Mouse (Mus musculus) heart, adult 2 months (tissue): ENCODE results near the gene Gls2. TPM values are rescaled to one million over a fixed set of nuclear protein-coding genes. Genes with fewer than 3 reads are reported as not detected.

Experiments
- DNase-seq, 2 experiments: peaks; one replicate each; pipeline ENCODE4 v3.0.0; 2021
- H3K27ac ChIP-seq: fragments of 200-600 bp; 2 replicates; pipeline ENCODE4 v1.8.1; 2022
- H3K27me3 ChIP-seq: fragments of 200-500 bp; 2 replicates; pipeline ENCODE4 v1.6.1; 2012; ENCODE audit warnings: mild to moderate bottlenecking, low read length, inconsistent platforms, mixed read lengths; ENCODE audit not compliant: control insufficient read depth, insufficient read depth
- H3K36me3 ChIP-seq: fragments of 200-500 bp; 2 replicates; pipeline ENCODE4 v1.6.1; 2012; ENCODE audit warnings: low read length, inconsistent platforms; ENCODE audit not compliant: control insufficient read depth, insufficient read depth
- H3K4me1 ChIP-seq: fragments of 200-500 bp; 2 replicates; pipeline ENCODE4 v1.6.1; 2011; ENCODE audit warnings: low read length; ENCODE audit not compliant: control insufficient read depth, insufficient read depth
- H3K4me3 ChIP-seq: fragments of 200-600 bp; 2 replicates; pipeline ENCODE4 v1.8.1; 2022
- H3K79me2 ChIP-seq: fragments of 200-500 bp; replicated peaks from 2 replicates; pipeline ENCODE4 v1.6.1; 2012; ENCODE audit warnings: mild to moderate bottlenecking, inconsistent platforms, low read length, moderate library complexity, mixed read lengths; ENCODE audit not compliant: control insufficient read depth, insufficient read depth
- H3K9ac ChIP-seq: fragments of 200-500 bp; 2 replicates; pipeline ENCODE4 v1.6.1; 2012; ENCODE audit warnings: low read depth, mild to moderate bottlenecking, control low read depth, inconsistent platforms, low read length, mixed read lengths
- CTCF ChIP-seq: fragments of 200-600 bp; IDR thresholded peaks from 2 replicates; pipeline ENCODE4 v1.8.1; 2022; ENCODE audit warnings: antibody characterized with exemption, mild to moderate bottlenecking, moderate library complexity
- EP300 ChIP-seq: fragments of 200-500 bp; IDR thresholded peaks from 2 replicates; pipeline ENCODE4 v1.6.1; 2011; ENCODE audit warnings: low read depth, low read length, control low read depth; ENCODE audit not compliant: insufficient read depth
- POLR2A ChIP-seq: fragments of 200-500 bp; IDR thresholded peaks from 2 replicates; pipeline ENCODE4 v1.6.1; 2011; ENCODE audit warnings: mild to moderate bottlenecking, low read depth, low read length, control low read depth; ENCODE audit not compliant: insufficient read depth
- WGBS: fragments of 180-500 bp; shearing (Covaris S2); methylation state at CpG from one replicate; pipeline ENCODE4 v1.1.7; 2018; 5-methylcytosine and 5-hydroxymethylcytosine counted together
- intact Hi-C: fragments of 180-260 bp; cut with DNase I; formaldehyde crosslinking; loops from one replicate; pipeline ENCODE4 v1.15.1; 2025
- polyA plus RNA-seq: library from polyadenylated mRNA; depleted of rRNA; stranded (reverse); fragments of >200 nt; gene quantifications from 2 replicates; pipeline ENCODE4 v1.2.3, GENCODE M21; 2012
- total RNA-seq, 2 experiments: library from RNA; stranded (reverse); gene quantifications; 2 replicates each; pipeline ENCODE4 v1.2.3; 2021

The Gls2 gene
- total and polyA plus RNA-seq, 3 experiments, result 0.75 to 1.00 (median 0.78) TPM

- no peaks in the 10 kb centered on the region for H3K79me2 ChIP-seq
- H3K9ac ChIP-seq, result no peak overlapping the region
- H3K4me3 ChIP-seq, result no peak overlapping the region
- no peaks in the 10 kb centered on the region for H3K36me3 ChIP-seq
- TF ChIP-seq POLR2A, result no peak
- peak; percentile 90 for TF ChIP-seq EP300
- WGBS, result 34% methylated on average over 15 of the region's 15 CpGs
- intact Hi-C loops, result no loop called here
- H3K27ac ChIP-seq, result peak overlapping the region; percentile 36
- H3K27me3 ChIP-seq, result no peaks in the 10 kb centered on the region
- peak; percentile 61 to 71 for DNase-seq
- H3K4me1 ChIP-seq, result peaks cover 4% of the 10 kb centered on the region
Measured at GRCm38 (mm10) chr10:128237807-128238480, 43.7 kb downstream of the Gls2 start.

- Histone ChIP-seq H3K4me3 (no peak overlapping the region), H3K36me3 (no peaks in the 10 kb centered on the region), H3K9ac (no peak overlapping the region), H3K27me3 (no peaks in the 10 kb centered on the region), H3K79me2 (no peaks in the 10 kb centered on the region), H3K4me1 (peaks cover 5% of the 10 kb centered on the region), H3K27ac (no peak overlapping the region)
- DNase-seq, result no peak
- TF ChIP-seq EP300, result no peak
- TF ChIP-seq POLR2A, result no peak
- no peak for TF ChIP-seq CTCF
- WGBS, result 98% methylated on average over 4 of the region's 4 CpGs
- intact Hi-C loops, result no loop called here
Measured at GRCm38 (mm10) chr10:128239140-128239539, 44.9 kb downstream of the Gls2 start.

- no peaks in the 10 kb centered on the region for H3K36me3 ChIP-seq
- H3K4me1 ChIP-seq, result peaks cover 5% of the 10 kb centered on the region
- no peak for DNase-seq
- no peaks in the 10 kb centered on the region for H3K79me2 ChIP-seq
- intact Hi-C loops, result no loop called here
- no peak overlapping the region for H3K9ac ChIP-seq
- no peak overlapping the region for H3K27ac ChIP-seq
- 82% methylated on average over 18 of the region's 18 CpGs for WGBS
- TF ChIP-seq CTCF (no peak), EP300 (no peak), POLR2A (no peak)
- H3K27me3 ChIP-seq, result no peaks in the 10 kb centered on the region
- H3K4me3 ChIP-seq, result no peak overlapping the region
Measured at GRCm38 (mm10) chr10:128240131-128240530, 45.9 kb downstream of the Gls2 start.

GRCm38 (mm10) chr10:128243252-128243651 is 49.0 kb downstream of the Gls2 start:
- 39% methylated on average over 8 of the region's 8 CpGs for WGBS
- intact Hi-C loops, result no loop called here
- H3K9ac ChIP-seq, result no peak overlapping the region
- no peaks in the 10 kb centered on the region for H3K36me3 ChIP-seq
- H3K27ac ChIP-seq, result peak overlapping the region; percentile 7; the same call in 1 of the 2 replicates
- peaks cover 7% of the 10 kb centered on the region for H3K4me1 ChIP-seq
- no peaks in the 10 kb centered on the region for H3K27me3 ChIP-seq
- no peaks in the 10 kb centered on the region for H3K79me2 ChIP-seq
- peak; percentile 52 to 54 for DNase-seq
- TF ChIP-seq EP300, result no peak
- TF ChIP-seq CTCF, result no peak
- no peak for TF ChIP-seq POLR2A
- H3K4me3 ChIP-seq, result no peak overlapping the region

- DNase-seq, result no peak
Measured at GRCm38 (mm10) chr10:128244121-128244520, 49.9 kb downstream of the Gls2 start.

GRCm38 (mm10) chr10:128247020-128247732 is 52.9 kb downstream of the Gls2 start:
- 36% methylated on average over 17 of the region's 17 CpGs for WGBS

More at GRCm38 (mm10) chr10:128244121-128244520, 49.9 kb downstream of the Gls2 start:
- peaks cover 5% of the 10 kb centered on the region for H3K4me1 ChIP-seq
- H3K9ac ChIP-seq, result no peak overlapping the region
- no peaks in the 10 kb centered on the region for H3K79me2 ChIP-seq
- no peaks in the 10 kb centered on the region for H3K36me3 ChIP-seq
- H3K27me3 ChIP-seq, result no peaks in the 10 kb centered on the region
- no peak overlapping the region for H3K4me3 ChIP-seq
- WGBS, result 89% methylated on average over 15 of the region's 15 CpGs
- H3K27ac ChIP-seq, result no peak overlapping the region; the same call in 1 of the 2 replicates
- no peak for TF ChIP-seq CTCF
- TF ChIP-seq EP300, result no peak
- TF ChIP-seq POLR2A, result no peak
- intact Hi-C loops, result no loop called here

More at GRCm38 (mm10) chr10:128247020-128247732, 52.9 kb downstream of the Gls2 start:
- peak; percentile 75 to 82 for DNase-seq
- Histone ChIP-seq H3K4me1 (peaks cover 5% of the 10 kb centered on the region), H3K4me3 (peak overlapping the region; percentile 58), H3K27ac (peak overlapping the region; percentile 89), H3K36me3 (no peaks in the 10 kb centered on the region), H3K79me2 (no peaks in the 10 kb centered on the region), H3K9ac (peak overlapping the region; percentile 63), H3K27me3 (no peaks in the 10 kb centered on the region)
- TF ChIP-seq POLR2A (peak; percentile 91), EP300 (peak; percentile 90), CTCF (no peak)
- intact Hi-C loops, result loop anchor here (2.0 kb wide), 1 partner anchor 22 kb away; the partner anchor contains the start of gene Apof
